Mouse (Mus musculus) hematopoietic stem cell, adult 5-6 weeks (primary cell): Measurements from ENCODE around the gene Araf. TPM values are rescaled to one million over a fixed set of nuclear protein-coding genes. Genes with fewer than 3 reads are reported as not detected.

ENCODE experiments used
- total RNA-seq: library from RNA; stranded (forward); fragments of 172-1452, 232-1000 nt; gene quantifications from 2 replicates; pipeline ENCODE4 v1.2.3, GENCODE M21; 2017

Gene Araf
- total RNA-seq, 1 experiment from 2014 or later: 38.7 TPM

Other genes with a start within 250 kb of the Araf start
- not detected in 2 replicates for gene Rgn, start 248.0 kb upstream of the Araf start, total RNA-seq
- gene Rbm10, start 180.3 kb upstream of the Araf start, total RNA-seq: 57.2 and 63.5 TPM in 2 replicates
- gene Ndufb11, start 180.2 kb upstream of the Araf start, total RNA-seq: 60.1 and 109 TPM in 2 replicates
- gene Uba1, start 139.5 kb upstream of the Araf start, total RNA-seq: 144 and 174 TPM in 2 replicates
- 37.0 and 41.0 TPM in 2 replicates for gene Cdk16, start 109.9 kb upstream of the Araf start, total RNA-seq
- 36.5 and 44.2 TPM in 2 replicates for gene Usp11, start 93.9 kb upstream of the Araf start, total RNA-seq
- not detected in 2 replicates for gene Timp1, start 72.4 kb downstream of the Araf start, total RNA-seq
- gene Syn1, start 123.2 kb downstream of the Araf start, total RNA-seq: not detected in 2 replicates
- 10.0 and 17.5 TPM in 2 replicates for gene Cfp, start 133.7 kb downstream of the Araf start, total RNA-seq
- 4.4 and 6.7 TPM in 2 replicates for gene Elk1, start 152.8 kb downstream of the Araf start, total RNA-seq
- 20.3 and 39.4 TPM in 2 replicates for gene Uxt, start 164.2 kb downstream of the Araf start, total RNA-seq